Mouse (Mus musculus) myocyte (in vitro differentiated cells): Measurements from ENCODE around the gene Arglu1.

Experiments used
- CEBPB ChIP-seq: IDR thresholded peaks from 2 replicates; pipeline ENCODE4 v1.6.1; 2011; ENCODE audit warnings: mild to moderate bottlenecking, moderate library complexity; ENCODE audit not compliant: poor library complexity, insufficient read depth, severe bottlenecking
- E2F4 ChIP-seq: IDR thresholded peaks from one replicate; pipeline ENCODE4 v1.6.1; 2011; ENCODE audit warnings: mild to moderate bottlenecking, control low read depth, moderate library complexity; ENCODE audit not compliant: insufficient read depth

DNA sequence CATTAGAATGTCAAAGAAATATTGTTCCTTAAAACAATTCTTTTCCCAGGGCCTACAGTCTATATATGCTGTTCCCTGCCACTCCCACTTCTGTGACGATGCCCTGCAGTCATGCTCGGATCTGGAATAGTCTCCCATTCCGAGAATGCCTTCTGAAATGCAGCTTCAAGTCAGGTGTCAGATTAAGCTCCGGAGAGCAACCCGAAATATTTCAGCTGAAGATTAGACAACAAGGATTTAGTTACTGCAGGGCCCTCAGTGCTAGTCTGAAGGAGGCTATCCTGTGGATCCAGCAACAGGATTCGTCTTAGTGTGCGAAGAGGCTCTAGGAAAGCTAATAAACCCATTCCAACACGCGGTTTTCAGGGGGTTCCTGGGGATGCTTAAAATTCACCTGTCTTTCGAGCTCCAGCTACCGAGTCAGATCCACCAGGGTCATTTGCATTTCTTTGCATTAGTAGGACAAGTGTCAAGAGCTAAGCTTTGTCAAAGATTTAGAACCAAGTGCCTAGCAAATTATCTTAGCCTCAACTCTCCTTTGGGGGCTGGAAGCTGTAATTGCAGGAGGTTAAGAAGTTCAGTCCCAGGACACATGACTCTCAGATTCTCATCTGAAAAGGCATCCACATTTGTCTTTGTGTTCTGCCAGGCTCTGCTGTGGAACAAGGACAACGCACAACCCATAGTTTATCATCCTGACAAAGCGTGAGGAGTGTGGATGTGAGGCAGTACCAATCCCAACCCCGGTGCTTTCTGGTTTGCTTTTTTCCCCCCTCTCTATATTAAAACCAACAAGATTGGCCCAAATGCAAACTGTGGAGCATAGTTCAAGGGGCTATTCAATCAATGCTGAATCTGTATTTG is 33.5 kb downstream of the Arglu1 start:
- TF ChIP-seq E2F4 (no peak), CEBPB (no peak)
